Mouse (Mus musculus) ES-Bruce4 (cell line): ENCODE data around the gene Lrmda. TPM values are rescaled to one million over a fixed set of nuclear protein-coding genes. Genes with fewer than 3 reads are reported as not detected.

Experiments used
- H3K27ac ChIP-seq: 2 replicates; pipeline ENCODE4 v1.5.1; 2012; ENCODE audit warnings: low read length, inconsistent platforms; ENCODE audit not compliant: insufficient read depth
- H3K27me3 ChIP-seq: 2 replicates; pipeline ENCODE4 v1.6.1; 2012; ENCODE audit warnings: mild to moderate bottlenecking, low read length, inconsistent platforms; ENCODE audit not compliant: control insufficient read depth, poor library complexity, insufficient read depth, severe bottlenecking
- H3K36me3 ChIP-seq: 2 replicates; pipeline ENCODE4 v1.6.1; 2012; ENCODE audit warnings: inconsistent platforms, mild to moderate bottlenecking, low read length, moderate library complexity; ENCODE audit not compliant: control insufficient read depth, poor library complexity, insufficient read depth, severe bottlenecking
- H3K4me1 ChIP-seq: one replicate; pipeline ENCODE4 v1.8.1; 2011; ENCODE audit warnings: low read length; ENCODE audit not compliant: control insufficient read depth, insufficient read depth
- H3K4me3 ChIP-seq: 2 replicates; pipeline ENCODE4 v1.5.1; 2011; ENCODE audit warnings: low read depth, mild to moderate bottlenecking, low read length
- H3K9ac ChIP-seq: 2 replicates; pipeline ENCODE4 v1.6.1; 2012; ENCODE audit warnings: low read depth, mild to moderate bottlenecking, inconsistent platforms; ENCODE audit not compliant: poor library complexity, severe bottlenecking
- H3K9me3 ChIP-seq: replicated peaks from 2 replicates; pipeline ENCODE4 v1.6.1; 2012; ENCODE audit warnings: mild to moderate bottlenecking, low read length, inconsistent platforms; ENCODE audit not compliant: control insufficient read depth, poor library complexity, insufficient read depth, severe bottlenecking
- CTCF ChIP-seq: IDR thresholded peaks from one replicate; pipeline ENCODE4 v1.8.1; 2011; ENCODE audit warnings: low read depth, low read length
- EP300 ChIP-seq: IDR thresholded peaks from 2 replicates; pipeline ENCODE4 v1.6.1; 2011; ENCODE audit warnings: low read depth, low read length; ENCODE audit not compliant: insufficient read depth
- POLR2A ChIP-seq: IDR thresholded peaks from one replicate; pipeline ENCODE4 v1.8.1; 2011; ENCODE audit warnings: low read length; ENCODE audit not compliant: insufficient read depth
- polyA plus RNA-seq: library from polyadenylated mRNA; stranded (reverse); fragments of >200 nt; gene quantifications from 2 replicates; pipeline ENCODE4 v1.2.4, GENCODE M21; 2011; ENCODE audit warnings: low read depth; ENCODE audit not compliant: missing spikeins, insufficient read depth, insufficient read length

The Lrmda gene
- polyA plus RNA-seq, 1 experiment, result not detected

DNA sequence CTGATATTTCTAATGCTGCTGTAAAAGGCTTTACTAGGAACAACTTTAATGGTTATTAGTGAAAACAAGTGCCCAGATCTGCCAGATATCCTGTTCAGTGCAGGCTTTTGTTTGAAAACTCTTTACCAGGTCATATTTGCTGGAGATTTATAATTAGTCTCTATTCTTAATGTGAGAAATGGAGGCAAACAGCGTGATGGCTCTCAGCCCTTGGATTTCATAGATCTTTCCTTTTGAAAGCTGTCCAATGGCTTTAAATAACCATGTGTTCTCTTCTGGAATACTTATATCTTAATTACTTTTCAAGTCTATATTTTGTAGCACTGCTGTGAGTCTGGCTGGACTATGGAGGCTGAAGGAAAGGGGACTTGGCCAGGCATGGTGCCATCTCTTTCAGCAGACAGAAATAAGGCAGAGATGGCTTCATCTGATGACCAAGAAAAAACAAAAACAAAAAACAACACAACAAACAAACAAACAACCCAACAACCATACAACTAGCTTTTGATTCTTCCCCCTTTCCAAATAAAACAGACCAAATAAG is 996.6 kb downstream of the Lrmda start:
- H3K9me3 ChIP-seq, result no peaks in the 10 kb centered on the region
- no peak overlapping the region for H3K4me3 ChIP-seq
- no peak for TF ChIP-seq POLR2A
- TF ChIP-seq EP300, result no peak
- no peak for TF ChIP-seq CTCF
- H3K9ac ChIP-seq, result no peak overlapping the region
- no peaks in the 10 kb centered on the region for H3K27me3 ChIP-seq
- no peaks in the 10 kb centered on the region for H3K36me3 ChIP-seq
- no peak overlapping the region for H3K27ac ChIP-seq
- H3K4me1 ChIP-seq, result no peaks in the 10 kb centered on the region

DNA sequence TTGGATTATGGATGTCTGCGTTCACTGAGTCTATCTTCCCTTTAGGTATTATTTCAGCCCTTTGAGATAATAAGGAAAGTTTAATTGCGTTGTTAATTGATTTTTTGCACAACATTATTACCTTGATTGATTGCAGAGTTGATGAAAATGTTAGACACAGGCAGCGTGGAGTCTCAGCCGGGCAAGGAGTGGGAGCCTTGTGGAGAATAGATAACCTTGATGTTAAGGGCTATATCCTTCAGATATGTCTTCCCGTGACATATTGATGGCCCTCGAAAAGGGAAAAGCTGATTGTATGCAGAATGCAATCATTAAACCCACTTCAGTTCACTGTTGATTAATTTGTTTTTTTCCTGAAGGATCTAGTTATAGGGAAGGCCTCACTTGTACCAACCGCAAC is 1021.5 kb downstream of the Lrmda start:
- H3K9me3 ChIP-seq, result no peaks in the 10 kb centered on the region
- no peaks in the 10 kb centered on the region for H3K36me3 ChIP-seq
- H3K27ac ChIP-seq, result no peak overlapping the region
- no peaks in the 10 kb centered on the region for H3K27me3 ChIP-seq
- TF ChIP-seq EP300, result no peak
- no peak for TF ChIP-seq POLR2A
- TF ChIP-seq CTCF, result no peak
- H3K9ac ChIP-seq, result no peak overlapping the region
- no peaks in the 10 kb centered on the region for H3K4me1 ChIP-seq
- no peak overlapping the region for H3K4me3 ChIP-seq

DNA sequence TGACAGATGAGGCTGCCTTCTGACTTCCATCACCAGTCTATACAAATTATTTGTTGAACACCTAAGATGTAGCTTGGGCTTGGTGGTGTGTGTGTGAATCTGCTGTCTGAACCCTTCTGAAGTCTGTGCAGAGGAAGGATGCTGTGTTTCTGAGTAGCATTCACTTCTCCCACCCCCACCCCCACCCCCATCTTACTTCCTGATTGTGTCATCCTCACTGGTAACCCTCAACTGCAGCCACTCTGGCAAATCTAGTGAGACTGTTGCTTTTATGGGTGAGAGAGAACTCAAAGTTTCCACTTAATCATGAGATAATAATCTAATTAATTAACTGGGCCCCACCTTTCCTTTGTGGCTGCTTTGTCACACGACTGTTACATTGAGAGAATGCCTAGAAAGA is 1025.8 kb downstream of the Lrmda start:
- Histone ChIP-seq H3K27ac (no peak overlapping the region), H3K27me3 (no peaks in the 10 kb centered on the region), H3K4me3 (no peak overlapping the region), H3K9ac (no peak overlapping the region), H3K36me3 (no peaks in the 10 kb centered on the region), H3K4me1 (no peaks in the 10 kb centered on the region), H3K9me3 (no peaks in the 10 kb centered on the region)
- no peak for TF ChIP-seq POLR2A

- no peaks in the 10 kb centered on the region for H3K9me3 ChIP-seq
- H3K36me3 ChIP-seq, result no peaks in the 10 kb centered on the region
- H3K27me3 ChIP-seq, result no peaks in the 10 kb centered on the region
- no peak overlapping the region for H3K9ac ChIP-seq
- H3K4me1 ChIP-seq, result no peaks in the 10 kb centered on the region
- TF ChIP-seq EP300 (no peak), POLR2A (no peak), CTCF (no peak)
- no peak overlapping the region for H3K4me3 ChIP-seq
- H3K27ac ChIP-seq, result no peak overlapping the region
These were observed 1026.8 kb downstream of the Lrmda start for GRCm38 (mm10) chr14:23046330-23046729.

DNA sequence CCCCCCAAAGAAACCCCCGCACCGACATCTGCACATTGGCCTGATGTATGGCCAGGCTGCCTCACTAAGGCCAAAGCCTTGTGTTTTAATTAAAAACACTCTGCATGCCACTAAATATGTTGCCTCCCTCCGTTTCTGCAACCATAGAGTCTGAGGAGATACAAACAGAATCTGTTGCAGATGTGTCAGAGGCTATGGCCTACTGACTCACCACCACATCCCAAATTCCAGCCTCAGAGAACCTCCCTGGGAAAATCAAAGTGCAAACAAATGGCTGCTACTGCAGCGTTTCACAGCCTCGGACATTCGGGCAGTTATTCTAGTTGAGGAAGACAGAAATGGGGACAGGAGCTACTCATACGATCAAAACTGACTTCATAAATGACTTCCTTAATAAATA is 1031.9 kb downstream of the Lrmda start:
- TF ChIP-seq CTCF (no peak), POLR2A (no peak), EP300 (no peak)

GRCm38 (mm10) chr14:23052833-23053592 is 1033.5 kb downstream of the Lrmda start:
- Histone ChIP-seq H3K36me3 (no peaks in the 10 kb centered on the region), H3K9me3 (no peaks in the 10 kb centered on the region), H3K27ac (no peak overlapping the region), H3K4me1 (no peaks in the 10 kb centered on the region), H3K27me3 (no peaks in the 10 kb centered on the region), H3K9ac (no peak overlapping the region), H3K4me3 (no peak overlapping the region)
- TF ChIP-seq POLR2A, result no peak
- TF ChIP-seq CTCF, result no peak
- no peak for TF ChIP-seq EP300

More for the DNA sequence above, 1031.9 kb downstream of the Lrmda start:
- Histone ChIP-seq H3K9me3 (no peaks in the 10 kb centered on the region), H3K4me1 (no peaks in the 10 kb centered on the region), H3K9ac (no peak overlapping the region), H3K27ac (no peak overlapping the region), H3K27me3 (no peaks in the 10 kb centered on the region), H3K36me3 (no peaks in the 10 kb centered on the region), H3K4me3 (no peak overlapping the region)
